Mouse (Mus musculus) left cerebral cortex, adult 18-20 months (tissue): ENCODE measurements around the gene Sowaha. TPM values are rescaled to one million over a fixed set of nuclear protein-coding genes. Genes with fewer than 3 reads are reported as not detected.
A peak's percentile ranks its signal among the peaks of the same experiment; 100 is the strongest.
"Not testable (repeated sequence)": the region's sequence is repeated elsewhere in the genome, so short reads cannot be mapped to it uniquely, and the experiment has no call there.

Source experiments
- DNase-seq, 2 experiments: peaks; one replicate each; pipeline ENCODE4 v3.0.0; 2021 to 2022; ENCODE audit warnings: low spot score in 2 of 2, mixed read lengths in 1 of 2
- total RNA-seq, 2 experiments: library from RNA; stranded (reverse); gene quantifications; 2 replicates each; pipeline ENCODE4 v1.2.3; 2021

The Sowaha gene
- total RNA-seq, 2 experiments from 2014 or later = 61.7 to 78.5 TPM

GRCm38 (mm10) chr11:53447996-53448395 is 32.1 kb downstream of the Sowaha start:
- DNase-seq = no peak

DNA sequence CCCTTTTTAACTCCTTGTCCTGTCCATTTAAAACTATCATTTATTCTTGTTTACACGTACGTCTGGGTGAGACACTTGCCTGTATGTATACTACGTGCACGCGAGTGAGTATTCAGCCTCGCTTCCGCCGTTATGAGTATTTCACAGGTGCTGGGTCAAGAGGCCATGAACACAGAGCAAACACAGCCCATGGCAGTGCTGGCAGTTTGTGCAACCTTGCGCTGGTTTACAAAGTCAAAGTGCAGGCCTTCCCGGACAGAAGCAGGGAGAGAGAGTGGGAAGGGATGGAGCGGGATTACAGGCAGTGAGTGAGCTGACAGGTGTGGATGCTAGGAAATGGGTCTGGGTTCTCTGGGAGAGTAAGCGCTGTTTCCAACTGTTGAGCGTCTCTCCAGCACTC is 33.9 kb downstream of the Sowaha start:
- DNase-seq = no peak

GRCm38 (mm10) chr11:53445562-53445961 is 34.5 kb downstream of the Sowaha start:
- DNase-seq = no peak

GRCm38 (mm10) chr11:53443861-53444260 is 36.2 kb downstream of the Sowaha start:
- no peak for DNase-seq

DNA sequence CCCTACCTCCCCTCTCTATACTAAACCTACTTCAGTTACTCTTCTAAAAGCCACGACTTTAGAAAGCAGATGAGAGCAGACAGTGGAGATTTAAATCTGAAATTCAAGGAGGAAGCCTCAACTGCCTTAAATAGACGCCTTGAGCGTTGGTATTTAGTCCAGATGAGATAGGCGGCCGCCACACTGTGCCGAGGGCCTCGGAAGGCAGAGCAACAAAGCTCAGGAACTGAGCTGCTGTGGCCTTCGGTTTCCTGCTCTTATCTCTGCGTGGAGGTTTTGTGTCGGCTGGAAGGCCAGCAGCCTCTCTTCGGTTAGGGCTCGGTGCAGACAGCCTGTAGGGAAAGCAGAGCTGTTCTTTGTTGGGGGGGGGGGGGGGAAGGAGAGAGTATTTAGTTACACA is 38.2 kb downstream of the Sowaha start:
- DNase-seq = no peak

DNA sequence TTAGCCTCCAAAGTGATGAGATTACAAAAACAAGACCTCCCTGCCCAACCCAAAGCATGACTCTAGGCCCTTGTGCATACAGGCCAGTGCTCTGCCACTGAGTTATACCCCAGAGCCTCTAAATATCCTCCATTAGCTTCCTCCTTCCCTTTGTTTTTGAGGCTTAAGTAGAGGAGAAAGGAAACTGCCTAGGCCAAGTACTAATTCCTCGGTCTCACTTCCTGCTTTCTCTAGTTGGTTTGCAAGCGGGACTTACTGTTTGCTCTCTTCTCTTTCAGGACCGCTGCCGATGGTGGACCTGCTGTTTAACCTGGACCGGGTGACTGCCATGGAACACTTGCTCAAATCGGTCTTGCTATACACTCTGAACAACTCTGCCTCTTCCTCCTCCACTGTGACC is 43.7 kb downstream of the Sowaha start:
- no peak for DNase-seq

- DNase-seq = no peak
Observed at GRCm38 (mm10) chr11:53435504-53435903, 44.6 kb downstream of the Sowaha start.

- no peak for DNase-seq
Observed at GRCm38 (mm10) chr11:53433057-53433456, 47.0 kb downstream of the Sowaha start.

GRCm38 (mm10) chr11:53431347-53432056 is 48.6 kb downstream of the Sowaha start:
- DNase-seq = no peak

- DNase-seq = peak; percentile 98 to 99
Observed at GRCm38 (mm10) chr11:53430670-53431346, 49.3 kb downstream of the Sowaha start, which contains the start of the genes Uqcrq and Gdf9. Uqcrq (minus strand) TSS chr11:53430831. Gdf9 (plus strand) TSS chr11:53431023.

GRCm38 (mm10) chr11:53430300-53430669 is 49.8 kb downstream of the Sowaha start:
- no peak for DNase-seq

DNA sequence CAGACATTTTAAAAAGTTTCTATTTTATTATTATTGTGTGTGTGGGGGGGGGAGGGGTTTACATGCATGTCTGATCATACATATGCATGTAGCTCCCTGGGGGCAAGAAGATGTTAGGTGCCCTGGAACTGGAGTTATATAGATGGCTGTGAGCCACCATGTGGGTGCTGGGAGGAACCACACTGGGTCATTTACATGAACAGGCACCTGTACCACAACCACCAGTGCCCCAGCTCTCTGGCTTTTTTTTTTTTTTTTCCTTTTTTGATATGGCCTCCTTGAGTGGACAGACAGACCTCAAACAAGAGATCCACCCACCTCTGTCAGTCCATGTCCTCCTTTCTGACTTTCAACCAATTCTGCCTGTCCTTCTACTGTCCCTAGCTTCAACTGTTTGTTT is 50.9 kb downstream of the Sowaha start:
- no peak for DNase-seq

DNA sequence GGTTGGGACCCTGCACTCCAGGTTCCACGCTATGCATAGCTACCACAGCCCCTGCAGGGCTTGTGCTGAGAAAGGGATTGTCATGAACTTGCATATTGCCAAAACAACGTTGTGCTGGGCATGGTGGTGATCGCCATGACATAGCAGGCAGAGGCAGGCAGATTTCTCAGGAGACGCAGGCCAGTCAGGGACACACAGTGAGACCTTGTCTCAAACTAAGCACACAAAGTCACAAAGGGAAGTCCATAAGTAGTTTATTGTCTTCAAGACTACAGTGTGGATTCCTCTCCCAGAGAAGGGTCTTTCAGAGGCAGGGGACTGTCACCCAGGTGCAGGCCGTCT is 51.4 kb downstream of the Sowaha start:
- no peak for DNase-seq

GRCm38 (mm10) chr11:53427993-53428715 is 51.9 kb downstream of the Sowaha start:
- no peak for DNase-seq

- not testable (repeated sequence) for DNase-seq
Observed at GRCm38 (mm10) chr11:53426914-53427313, 53.2 kb downstream of the Sowaha start.

Other genes starting within 250 kb of the Sowaha start
- 100 to 1,000 TPM; 177 to 179 TPM for gene Hspa4, start 179.8 kb downstream of the Sowaha start, total RNA-seq
- 10 to 100 TPM; 10.5 to 12.8 TPM for gene Zcchc10, start 155.6 kb downstream of the Sowaha start, total RNA-seq
- gene Aff4, start 129.4 kb downstream of the Sowaha start, total RNA-seq = 100 to 1,000 TPM; 199 to 203 TPM
- gene Leap2, start 57.1 kb downstream of the Sowaha start, total RNA-seq = not detected
- 100 to 1,000 TPM; 415 to 443 TPM for gene Uqcrq, start 49.4 kb downstream of the Sowaha start, total RNA-seq
- under 1 TPM; 0.73 to 0.79 TPM for gene Gdf9, start 49.3 kb downstream of the Sowaha start, total RNA-seq
- under 1 TPM; 0.14 to 0.26 TPM for gene Gm10447, start 23.2 kb downstream of the Sowaha start, total RNA-seq
- gene Shroom1, start 23.1 kb downstream of the Sowaha start, total RNA-seq = 1 to 10 TPM; 5.4 to 5.6 TPM
- not detected for gene Gm9837, start 9.8 kb downstream of the Sowaha start, total RNA-seq
- 1 to 10 TPM; 2.0 to 2.1 TPM for gene Gm9945, start 108 bp downstream of the Sowaha start, total RNA-seq
- 100 to 1,000 TPM; 288 to 309 TPM for gene Sept8, start 39.0 kb upstream of the Sowaha start, total RNA-seq
- 100 to 1,000 TPM; 118 to 119 TPM for gene Kif3a, start 87.1 kb upstream of the Sowaha start, total RNA-seq
- not detected for gene Il4, start 138.4 kb upstream of the Sowaha start, total RNA-seq
- gene Il13, start 154.4 kb upstream of the Sowaha start, total RNA-seq = not detected
- 10 to 100 TPM; 11.1 to 13.1 TPM for gene Rad50, start 227.0 kb upstream of the Sowaha start, total RNA-seq
- not detected for gene Il5, start 240.5 kb upstream of the Sowaha start, total RNA-seq